Mouse (Mus musculus) hindbrain, embryonic 14.5 days (tissue): Measurements from ENCODE around the gene Sis. TPM values are rescaled to one million over a fixed set of nuclear protein-coding genes. Genes with fewer than 3 reads are reported as not detected.
A peak's percentile ranks its signal among the peaks of the same experiment; 100 is the strongest.

Source experiments
- ATAC-seq: fragments of 200-750 bp; cut with Nextera tagmentation; 2 replicates; pipeline ENCODE4 v1.8.0; 2017; ENCODE audit warnings: moderate number of reproducible peaks, mild to moderate bottlenecking, moderate TSS enrichment, moderate library complexity; ENCODE audit not compliant: low FRiP score
- DNase-seq: peaks from one replicate; pipeline ENCODE4 v3.0.0-alpha.2; 2015; ENCODE audit warnings: low spot score
- H3K27ac ChIP-seq: fragments of 300-500 bp; sonication (generic); 2 replicates; pipeline ENCODE4 v1.5.1; 2014; ENCODE audit warnings: mild to moderate bottlenecking, moderate library complexity
- H3K27me3 ChIP-seq: fragments of 300-500 bp; sonication (generic); 2 replicates; pipeline ENCODE4 v1.6.1; 2014; ENCODE audit warnings: mild to moderate bottlenecking, low read length, mixed read lengths; ENCODE audit not compliant: control insufficient read depth, insufficient read depth
- H3K36me3 ChIP-seq: fragments of 300-500 bp; sonication (generic); replicated peaks from 2 replicates; pipeline ENCODE4 v1.6.1; 2014; ENCODE audit not compliant: control insufficient read depth, insufficient read depth
- H3K4me1 ChIP-seq: fragments of 300-500 bp; sonication (generic); replicated peaks from 2 replicates; pipeline ENCODE4 v1.6.1; 2014; ENCODE audit warnings: antibody characterized with exemption, low read length, mixed read lengths; ENCODE audit not compliant: control insufficient read depth, insufficient read depth
- H3K4me2 ChIP-seq: fragments of 300-500 bp; sonication (generic); replicated peaks from 2 replicates; pipeline ENCODE4 v1.6.1; 2014; ENCODE audit warnings: mild to moderate bottlenecking, moderate library complexity
- H3K4me3 ChIP-seq: fragments of 300-500 bp; sonication (generic); replicated peaks from 2 replicates; pipeline ENCODE4 v1.5.1; 2014; ENCODE audit warnings: mild to moderate bottlenecking, low read length
- H3K9ac ChIP-seq: fragments of 300-500 bp; sonication (generic); 2 replicates; pipeline ENCODE4 v1.6.1; 2014
- H3K9me3 ChIP-seq: fragments of 300-500 bp; sonication (generic); 2 replicates; pipeline ENCODE4 v1.6.1; 2016; ENCODE audit warnings: low read length; ENCODE audit not compliant: control insufficient read depth
- WGBS: fragments of 180-500 bp; shearing (Covaris S2); extraction: QIAGEN DNeasy Blood & Tissue Kit; methylation state at CpG from one replicate; pipeline ENCODE4 v1.1.7; 2014; 5-methylcytosine and 5-hydroxymethylcytosine counted together
- polyA plus RNA-seq: library from polyadenylated mRNA; unstranded; fragments of >200 nt; fragmentation: Nextera tagmentation; extraction: Ambion mirVana; gene quantifications from 2 replicates; pipeline ENCODE4 v1.2.1, GENCODE M21; 2014

The Sis gene
- polyA plus RNA-seq, 1 experiment from 2014 or later = not detected

DNA sequence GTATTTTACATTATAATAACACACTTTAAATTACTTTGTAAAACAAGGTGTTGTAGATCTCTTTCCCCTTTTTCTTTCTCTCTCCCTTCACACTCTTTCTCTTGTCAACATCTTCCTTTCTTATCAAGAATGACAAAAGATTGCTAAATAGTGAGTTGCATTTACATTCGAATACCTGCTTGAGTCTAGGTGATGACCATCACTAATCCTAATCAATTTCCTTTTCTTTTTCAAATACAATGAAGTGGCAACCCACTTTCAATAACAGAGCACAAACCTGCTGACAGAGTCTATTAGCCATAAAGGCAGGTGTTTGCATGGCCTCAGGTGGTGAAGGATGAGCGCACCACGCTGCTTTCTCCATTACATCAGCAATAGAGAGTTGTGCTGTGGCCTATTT, 108.9 kb downstream of the Sis start:
- H3K27me3 ChIP-seq = no peaks in the 10 kb centered on the region
- 75% methylated on average over 3 of the region's 3 CpGs for WGBS
- no peak overlapping the region for H3K9ac ChIP-seq
- no peak for DNase-seq
- no peak overlapping the region for H3K4me3 ChIP-seq
- no peak overlapping the region for H3K4me2 ChIP-seq
- H3K36me3 ChIP-seq = no peaks in the 10 kb centered on the region
- ATAC-seq = no peak
- no peaks in the 10 kb centered on the region for H3K4me1 ChIP-seq
- H3K27ac ChIP-seq = no peak overlapping the region
- H3K9me3 ChIP-seq = no peaks in the 10 kb centered on the region

DNA sequence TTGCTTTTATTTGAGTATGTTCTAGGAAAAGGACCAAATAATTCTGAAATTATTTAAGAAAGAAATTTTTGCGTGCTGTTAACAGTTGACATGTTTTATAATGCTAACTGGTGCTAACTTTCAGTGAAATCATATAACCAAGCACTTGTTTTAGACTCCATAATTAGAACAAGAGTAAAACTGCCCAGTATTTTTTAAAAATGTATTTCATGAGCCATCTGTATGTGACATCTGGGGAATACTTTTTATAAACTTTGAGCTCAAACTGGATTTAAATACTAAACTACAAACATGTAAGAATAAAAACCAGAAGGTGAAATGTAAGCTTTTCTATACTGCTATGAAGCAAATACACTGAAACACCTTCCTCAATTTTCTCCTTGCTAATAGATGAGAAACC, 112.3 kb downstream of the Sis start:
- no peaks in the 10 kb centered on the region for H3K4me1 ChIP-seq
- H3K36me3 ChIP-seq = no peaks in the 10 kb centered on the region
- no peaks in the 10 kb centered on the region for H3K27me3 ChIP-seq
- no peak overlapping the region for H3K27ac ChIP-seq
- H3K9me3 ChIP-seq = no peaks in the 10 kb centered on the region
- no peak for ATAC-seq
- H3K9ac ChIP-seq = no peak overlapping the region
- no peak overlapping the region for H3K4me2 ChIP-seq
- WGBS = 85% methylated on average over 1 of the region's 1 CpGs
- no peak for DNase-seq
- no peak overlapping the region for H3K4me3 ChIP-seq

DNA sequence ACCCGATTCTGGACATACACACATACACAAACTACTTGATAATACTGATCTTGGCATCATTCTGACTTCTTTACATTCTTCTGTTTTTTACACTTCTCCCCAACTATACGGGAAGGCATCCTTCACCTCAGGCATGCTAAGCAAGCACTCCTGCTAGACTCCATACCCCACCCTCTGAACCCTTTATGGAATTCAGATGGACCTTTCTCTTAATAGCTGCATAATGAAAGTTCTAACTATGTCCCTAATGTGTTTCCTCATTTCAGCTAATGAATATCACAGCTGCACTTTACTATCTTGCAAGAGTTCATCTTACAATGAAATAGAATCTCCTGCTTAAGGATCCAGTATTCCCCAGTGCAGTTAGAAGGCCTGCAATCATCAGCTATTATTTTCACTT, 127.0 kb downstream of the Sis start:
- WGBS = 85% methylated on average over 2 of the region's 2 CpGs

More for the DNA sequence above, 127.0 kb downstream of the Sis start:
- ATAC-seq (no peak), DNase-seq (no peak)
- H3K4me2 ChIP-seq = no peak overlapping the region
- no peaks in the 10 kb centered on the region for H3K36me3 ChIP-seq
- H3K4me3 ChIP-seq = no peak overlapping the region
- H3K27me3 ChIP-seq = no peaks in the 10 kb centered on the region
- no peaks in the 10 kb centered on the region for H3K4me1 ChIP-seq
- peak overlapping the region; percentile 43; the same call in 1 of the 2 replicates for H3K27ac ChIP-seq
- no peak overlapping the region for H3K9ac ChIP-seq
- no peaks in the 10 kb centered on the region for H3K9me3 ChIP-seq

Other genes with a start within 250 kb of the Sis start
- 11.9 and 14.2 TPM in 2 replicates for gene Slitrk3, start 89.9 kb upstream of the Sis start, polyA plus RNA-seq